Mouse (Mus musculus): ENCODE results near the gene Gm20517. TPM values are rescaled to one million over a fixed set of nuclear protein-coding genes. Genes with fewer than 3 reads are reported as not detected.
A peak's percentile ranks its signal among the peaks of the same experiment; 100 is the strongest.

Gm20517 gene
- polyA plus RNA-seq, 1 experiment: 1.3 TPM

- H3K4me3 ChIP-seq (ENCODE audit: insufficient read depth, poor library complexity, severe bottlenecking): peak within 1 kb of the TSS; percentile 94
- H3K36me3 ChIP-seq (ENCODE audit: control insufficient read depth, insufficient read depth): peaks cover 30% of the 10 kb centered on the region
- no peaks in the 10 kb centered on the region for H3K27me3 ChIP-seq (ENCODE audit: control insufficient read depth, insufficient read depth, insufficient read length)
- no peak for TF ChIP-seq MAX (IDR thresholded peaks at IDR 0.05)
- no peak for TF ChIP-seq CEBPB (IDR thresholded peaks at IDR 0.05; ENCODE audit: low read depth)
- TF ChIP-seq MYOG (IDR thresholded peaks at IDR 0.05; ENCODE audit: control insufficient read depth, extremely low read depth, insufficient read length): no peak
- no peak for TF ChIP-seq MYOD1 (IDR thresholded peaks at IDR 0.05; ENCODE audit: control insufficient read depth, insufficient read length, low read depth)
- peaks cover 29% of the 10 kb centered on the region for H3K79me2 ChIP-seq (ENCODE audit: control insufficient read depth, insufficient read depth)
- peak within 1 kb of the TSS; percentile 82 for H3ac ChIP-seq (ENCODE audit: control insufficient read depth, insufficient read length, low read depth)
- peaks cover 20% of the 10 kb centered on the region for H3K79me3 ChIP-seq (ENCODE audit: low read depth)
These were observed 76.9 kb downstream of the Gm20517 start, which contains the start of gene Tomm6 for GRCm38 (mm10) chr17:47688344-47688607. Gene Tomm6 (minus strand): TSS chr17:47688386.

- Histone ChIP-seq H3K36me3 (ENCODE audit: control insufficient read depth, insufficient read depth) (peaks cover 25% of the 10 kb centered on the region), H3K79me2 (ENCODE audit: control insufficient read depth, insufficient read depth) (peaks cover 29% of the 10 kb centered on the region), H3K79me3 (ENCODE audit: low read depth) (peaks cover 20% of the 10 kb centered on the region), H3K4me3 (ENCODE audit: insufficient read depth, poor library complexity, severe bottlenecking) (peak within 1 kb of the TSS; percentile 94), H3K27me3 (ENCODE audit: control insufficient read depth, insufficient read depth, insufficient read length) (no peaks in the 10 kb centered on the region), H3ac (ENCODE audit: control insufficient read depth, insufficient read length, low read depth) (peak within 1 kb of the TSS; percentile 82)
- TF ChIP-seq MYOG (IDR thresholded peaks at IDR 0.05; ENCODE audit: control insufficient read depth, extremely low read depth, insufficient read length): no peak
- no peak for TF ChIP-seq FOSL1 (IDR thresholded peaks at IDR 0.05; ENCODE audit: insufficient read depth, low read length, poor library complexity, severe bottlenecking)
- TF ChIP-seq MAX (IDR thresholded peaks at IDR 0.05): no peak
- no peak for TF ChIP-seq CEBPB (IDR thresholded peaks at IDR 0.05; ENCODE audit: low read depth)
- no peak for TF ChIP-seq MYOD1 (IDR thresholded peaks at IDR 0.05; ENCODE audit: control insufficient read depth, insufficient read length, low read depth)
- no peak for TF ChIP-seq CTCF (IDR thresholded peaks at IDR 0.05; ENCODE audit: control insufficient read depth, insufficient read depth, insufficient read length)
- no peak for TF ChIP-seq USF1 (IDR thresholded peaks at IDR 0.05; ENCODE audit: low read depth)
These were observed 77.5 kb downstream of the Gm20517 start, which contains the start of gene Frs3 for GRCm38 (mm10) chr17:47688608-47689575. Gene Frs3 (plus strand): TSS chr17:47689030.

- Histone ChIP-seq H3K36me3 (ENCODE audit: control insufficient read depth, insufficient read depth) (peaks cover 16% of the 10 kb centered on the region), H3K27me3 (ENCODE audit: control insufficient read depth, insufficient read depth, insufficient read length) (no peaks in the 10 kb centered on the region), H3ac (ENCODE audit: control insufficient read depth, insufficient read length, low read depth) (peak overlapping the region; percentile 14), H3K79me3 (ENCODE audit: low read depth) (peaks cover 20% of the 10 kb centered on the region), H3K79me2 (ENCODE audit: control insufficient read depth, insufficient read depth) (peaks cover 29% of the 10 kb centered on the region), H3K4me3 (ENCODE audit: insufficient read depth, poor library complexity, severe bottlenecking) (no peak overlapping the region)
- no peak for TF ChIP-seq CEBPB (IDR thresholded peaks at IDR 0.05; ENCODE audit: low read depth)
- no peak for TF ChIP-seq CTCF (IDR thresholded peaks at IDR 0.05; ENCODE audit: control insufficient read depth, insufficient read depth, insufficient read length)
- no peak for TF ChIP-seq USF1 (IDR thresholded peaks at IDR 0.05; ENCODE audit: low read depth)
- TF ChIP-seq MAX (IDR thresholded peaks at IDR 0.05): no peak
- no peak for TF ChIP-seq MYOD1 (IDR thresholded peaks at IDR 0.05; ENCODE audit: control insufficient read depth, insufficient read length, low read depth)
- TF ChIP-seq MYOG (IDR thresholded peaks at IDR 0.05; ENCODE audit: control insufficient read depth, extremely low read depth, insufficient read length): no peak
- TF ChIP-seq FOSL1 (IDR thresholded peaks at IDR 0.05; ENCODE audit: insufficient read depth, low read length, poor library complexity, severe bottlenecking): no peak
These were observed 78.5 kb downstream of the Gm20517 start for GRCm38 (mm10) chr17:47689894-47690293.

GRCm38 (mm10) chr17:47691650-47692049, 80.3 kb downstream of the Gm20517 start:
- Histone ChIP-seq H3K4me3 (ENCODE audit: insufficient read depth, poor library complexity, severe bottlenecking) (no peak overlapping the region), H3K27me3 (ENCODE audit: control insufficient read depth, insufficient read depth, insufficient read length) (no peaks in the 10 kb centered on the region), H3K79me3 (ENCODE audit: low read depth) (peaks cover 11% of the 10 kb centered on the region), H3K79me2 (ENCODE audit: control insufficient read depth, insufficient read depth) (peaks cover 12% of the 10 kb centered on the region), H3ac (ENCODE audit: control insufficient read depth, insufficient read length, low read depth) (no peak overlapping the region), H3K36me3 (ENCODE audit: control insufficient read depth, insufficient read depth) (peaks cover 3% of the 10 kb centered on the region)
- TF ChIP-seq MAX (IDR thresholded peaks at IDR 0.05) (no peak), FOSL1 (IDR thresholded peaks at IDR 0.05; ENCODE audit: insufficient read depth, low read length, poor library complexity, severe bottlenecking) (no peak), USF1 (IDR thresholded peaks at IDR 0.05; ENCODE audit: low read depth) (no peak), CEBPB (IDR thresholded peaks at IDR 0.05; ENCODE audit: low read depth) (no peak), MYOD1 (IDR thresholded peaks at IDR 0.05; ENCODE audit: control insufficient read depth, insufficient read length, low read depth) (no peak), CTCF (IDR thresholded peaks at IDR 0.05; ENCODE audit: control insufficient read depth, insufficient read depth, insufficient read length) (no peak), MYOG (IDR thresholded peaks at IDR 0.05; ENCODE audit: control insufficient read depth, extremely low read depth, insufficient read length) (no peak)

- H3K36me3 ChIP-seq (ENCODE audit: control insufficient read depth, insufficient read depth): no peaks in the 10 kb centered on the region
- H3ac ChIP-seq (ENCODE audit: control insufficient read depth, insufficient read length, low read depth): peak overlapping the region; percentile 43
- TF ChIP-seq MYOG (IDR thresholded peaks at IDR 0.05; ENCODE audit: control insufficient read depth, extremely low read depth, insufficient read length): no peak
- H3K27me3 ChIP-seq (ENCODE audit: control insufficient read depth, insufficient read depth, insufficient read length): no peaks in the 10 kb centered on the region
- H3K4me3 ChIP-seq (ENCODE audit: insufficient read depth, poor library complexity, severe bottlenecking): no peak overlapping the region
- no peaks in the 10 kb centered on the region for H3K79me3 ChIP-seq (ENCODE audit: low read depth)
- H3K79me2 ChIP-seq (ENCODE audit: control insufficient read depth, insufficient read depth): no peaks in the 10 kb centered on the region
These were observed 82.5 kb downstream of the Gm20517 start for GRCm38 (mm10) chr17:47693671-47694441.

- no peaks in the 10 kb centered on the region for H3K27me3 ChIP-seq (ENCODE audit: control insufficient read depth, insufficient read depth, insufficient read length)
- no peaks in the 10 kb centered on the region for H3K79me3 ChIP-seq (ENCODE audit: low read depth)
- no peaks in the 10 kb centered on the region for H3K79me2 ChIP-seq (ENCODE audit: control insufficient read depth, insufficient read depth)
- TF ChIP-seq FOSL1 (IDR thresholded peaks at IDR 0.05; ENCODE audit: insufficient read depth, low read length, poor library complexity, severe bottlenecking): no peak
- TF ChIP-seq MAX (IDR thresholded peaks at IDR 0.05): no peak
- no peak for TF ChIP-seq MYOD1 (IDR thresholded peaks at IDR 0.05; ENCODE audit: control insufficient read depth, insufficient read length, low read depth)
- no peak for TF ChIP-seq MYOG (IDR thresholded peaks at IDR 0.05; ENCODE audit: control insufficient read depth, extremely low read depth, insufficient read length)
- no peak for TF ChIP-seq CTCF (IDR thresholded peaks at IDR 0.05; ENCODE audit: control insufficient read depth, insufficient read depth, insufficient read length)
- no peak for TF ChIP-seq CEBPB (IDR thresholded peaks at IDR 0.05; ENCODE audit: low read depth)
- TF ChIP-seq USF1 (IDR thresholded peaks at IDR 0.05; ENCODE audit: low read depth): no peak
- H3ac ChIP-seq (ENCODE audit: control insufficient read depth, insufficient read length, low read depth): peak within 1 kb of the TSS; percentile 75
- H3K4me3 ChIP-seq (ENCODE audit: insufficient read depth, poor library complexity, severe bottlenecking): peak within 1 kb of the TSS; percentile 40
- no peaks in the 10 kb centered on the region for H3K36me3 ChIP-seq (ENCODE audit: control insufficient read depth, insufficient read depth)
These were observed 82.9 kb downstream of the Gm20517 start, which contains the start of gene Gm21981 for GRCm38 (mm10) chr17:47694442-47694502. Gene Gm21981 (minus strand): TSS chr17:47694455.

Measured in C2C12 (cell line).